Comparison of ENCODE assay signal across 8 mouse cellular contexts in genomic region chr9:118607701-118608401, GRCm38 (mm10). TPM values are rescaled to one million over a fixed set of nuclear protein-coding genes. Genes with fewer than 3 reads are reported as not detected.
DNase-seq lines count a peak whose midpoint lies in the region; ATAC-seq and TF ChIP-seq lines count a peak whose summit lies in the region.

No protein-coding gene starts in this region.

- no peaks in the 10 kb centered on the region for H3K36me3 ChIP-seq in forebrain, postnatal 0 days (ENCODE audit: insufficient read depth)
- H3K36me3 ChIP-seq in liver, embryonic 13.5 days, result no peaks in the 10 kb centered on the region
- no peaks in the 10 kb centered on the region for H3K36me3 ChIP-seq in stomach, postnatal 0 days (ENCODE audit: control insufficient read depth, insufficient read depth, low read length)

- no peak for ATAC-seq in forebrain, postnatal 0 days
- ATAC-seq in liver, embryonic 13.5 days (ENCODE audit: low read depth), result no peak
- no peak for ATAC-seq in stomach, postnatal 0 days (ENCODE audit: low FRiP score, low TSS enrichment)

- no peak overlapping the region for H3K4me3 ChIP-seq in forebrain, postnatal 0 days (ENCODE audit: low read depth, low read length)
- H3K4me3 ChIP-seq in liver, embryonic 13.5 days (replicated peaks), result peak overlapping the region; percentile 62
- H3K4me3 ChIP-seq in stomach, postnatal 0 days (ENCODE audit: low read depth, low read length), result peak overlapping the region; percentile 63

- H3K27ac ChIP-seq in forebrain, postnatal 0 days (ENCODE audit: low read depth, low read length), result no peak overlapping the region
- no peak overlapping the region; the same call in 1 of the 2 replicates for H3K27ac ChIP-seq in liver, embryonic 13.5 days
- H3K27ac ChIP-seq in stomach, postnatal 0 days (replicated peaks), result no peak overlapping the region

- no peak for TF ChIP-seq EP300 in stomach, postnatal 0 days (optimal IDR thresholded peaks at IDR 0.05)

- H3K9me3 ChIP-seq in forebrain, postnatal 0 days (ENCODE audit: low read length), result no peaks in the 10 kb centered on the region
- H3K9me3 ChIP-seq in liver, embryonic 13.5 days (replicated peaks), result no peaks in the 10 kb centered on the region
- H3K9me3 ChIP-seq in stomach, postnatal 0 days (ENCODE audit: control insufficient read depth, low read length), result no peaks in the 10 kb centered on the region

- no peak overlapping the region for H3K9ac ChIP-seq in forebrain, postnatal 0 days
- H3K9ac ChIP-seq in liver, embryonic 13.5 days, result no peak overlapping the region
- H3K9ac ChIP-seq in stomach, postnatal 0 days (ENCODE audit: low read length), result peak overlapping the region; percentile 84

- no peak for TF ChIP-seq CTCF in forebrain, postnatal 0 days (IDR thresholded peaks at IDR 0.05; ENCODE audit: low read depth)
- TF ChIP-seq CTCF in stomach, postnatal 0 days (IDR thresholded peaks at IDR 0.05; ENCODE audit: low read depth), result no peak

- peak; percentile 26 for DNase-seq in retina, embryonic 14.5 days (ENCODE audit: low spot score)
- no peak for DNase-seq in retina, postnatal 1 day
- DNase-seq in forebrain, postnatal 0 days, result no peak
- DNase-seq in liver, embryonic 13.5 days, result no peak
- no peak for DNase-seq in stomach, postnatal 0 days (ENCODE audit: low spot score)
- no peak for DNase-seq in layer of hippocampus, adult 8-10 months (ENCODE audit: low spot score in 2 of 2)
- no peak for DNase-seq in urinary bladder, adult 2 months (ENCODE audit: low spot score)
- no peak for DNase-seq in right cerebral cortex, postnatal 4 days

- peaks cover 10% of the 10 kb centered on the region for H3K27me3 ChIP-seq in forebrain, postnatal 0 days (ENCODE audit: insufficient read depth, low read length)
- peaks cover 69% of the 10 kb centered on the region for H3K27me3 ChIP-seq in liver, embryonic 13.5 days
- H3K27me3 ChIP-seq in stomach, postnatal 0 days (ENCODE audit: control insufficient read depth, insufficient read depth, low read length), result no peaks in the 10 kb centered on the region

- H3K4me2 ChIP-seq in forebrain, postnatal 0 days (ENCODE audit: low read depth), result peak overlapping the region; percentile 99; the same call in 1 of the 2 replicates
- H3K4me2 ChIP-seq in liver, embryonic 13.5 days, result peak overlapping the region; percentile 73
- peak overlapping the region; percentile 83 for H3K4me2 ChIP-seq in stomach, postnatal 0 days (replicated peaks; ENCODE audit: low read depth)

- 31% methylated on average over 16 of the region's 16 CpGs for WGBS in forebrain, postnatal 0 days
- 48% methylated on average over 16 of the region's 16 CpGs for whole genome bisulfite sequencing in liver, embryonic 13.5 days (ENCODE audit: insufficient replicate concordance)
- 52% methylated on average over 16 of the region's 16 CpGs for WGBS in stomach, postnatal 0 days

- no peaks in the 10 kb centered on the region for H3K4me1 ChIP-seq in forebrain, postnatal 0 days (ENCODE audit: insufficient read depth)
- H3K4me1 ChIP-seq in liver, embryonic 13.5 days (replicated peaks), result peaks cover 15% of the 10 kb centered on the region
- H3K4me1 ChIP-seq in stomach, postnatal 0 days (replicated peaks; ENCODE audit: control insufficient read depth, insufficient read depth), result no peaks in the 10 kb centered on the region; the same call in none of the 2 replicates

RNA-seq across cellular contexts. Expression of gene Itga9, which starts 1.4 kb away (rescaled TPM):
- total RNA-seq in forebrain, postnatal 0 days (2014; rRNA removed), result 2.6 and 3.3 TPM in 2 replicates
- 0.57 and 0.99 TPM in 2 replicates for polyA plus RNA-seq in forebrain, postnatal 0 days (2015; fragmentation: Nextera tagmentation; extraction: Ambion mirVana)
- 2.2 and 2.5 TPM in 2 replicates for polyA plus RNA-seq in liver, embryonic 13.5 days (2015; fragmentation: Nextera tagmentation; extraction: Ambion mirVana)
- polyA plus RNA-seq in stomach, postnatal 0 days (2015; fragmentation: Nextera tagmentation; extraction: Ambion mirVana), result 4.2 and 5.3 TPM in 2 replicates
- 1 to 10 TPM; 4.7 to 5.8 (median 5.1) TPM for total RNA-seq in layer of hippocampus, adult 8-10 months (2022)
- polyA plus RNA-seq in urinary bladder, adult 2 months (2012; rRNA removed), result 26.3 and 36.2 TPM in 2 replicates
